Mouse (Mus musculus) embryo, embryonic 9.5 days (tissue): ENCODE measurements at regions not wholly inside any gene's neighbourhood (a gene's known extent, or its start where the extent isn't known, plus 50 kb on each side); places are given as distances from the start of the nearest gene placed in this dataset.
"Not testable (repeated sequence)": the region's sequence is repeated elsewhere in the genome, so short reads cannot be mapped to it uniquely, and the experiment has no call there.

Source experiments
- DNase-seq: peaks from one replicate; pipeline ENCODE4 v3.0.0-alpha.2; 2017; ENCODE audit errors: extremely low spot score

DNA sequence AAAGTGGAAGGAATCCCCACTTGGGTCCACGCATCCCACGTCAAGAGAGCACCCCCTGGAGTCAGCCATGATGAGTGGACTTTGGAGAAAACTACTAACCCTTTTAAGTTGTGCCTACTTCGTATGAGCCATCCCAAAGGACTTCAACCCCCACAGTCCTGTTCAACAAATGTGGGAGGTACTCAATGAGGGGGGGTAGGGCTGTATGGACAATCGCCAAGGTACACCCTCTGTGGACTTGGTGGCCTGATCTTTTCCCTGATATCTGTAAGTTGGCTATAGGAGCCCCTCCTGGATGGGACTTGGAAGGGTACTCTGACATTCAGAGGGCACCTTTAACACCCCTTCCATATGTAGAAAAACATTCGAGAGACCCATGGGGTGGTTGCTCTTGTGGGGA is 256.5 kb upstream of the Olfr161 start:
- DNase-seq, result not testable (repeated sequence)

DNA sequence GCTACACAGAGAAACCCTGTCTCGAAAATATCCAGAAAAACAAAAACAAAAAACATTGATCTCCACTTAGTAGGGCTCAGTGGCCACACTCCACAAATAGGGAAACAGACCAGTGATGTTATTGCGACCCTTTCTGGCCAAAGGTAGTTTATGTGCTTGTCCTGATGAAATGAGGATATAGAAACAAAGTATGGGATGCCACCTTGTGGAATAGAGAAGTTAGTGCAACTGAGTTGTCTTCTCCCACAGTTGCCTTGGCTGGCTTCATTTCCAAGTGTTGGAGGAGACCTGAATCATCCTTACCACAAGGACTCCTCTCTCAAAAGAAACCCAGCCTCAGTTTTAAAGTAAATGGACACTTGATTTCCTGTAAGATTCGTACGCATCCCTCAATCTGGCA is 247.5 kb upstream of the Olfr161 start:
- not testable (repeated sequence) for DNase-seq

DNA sequence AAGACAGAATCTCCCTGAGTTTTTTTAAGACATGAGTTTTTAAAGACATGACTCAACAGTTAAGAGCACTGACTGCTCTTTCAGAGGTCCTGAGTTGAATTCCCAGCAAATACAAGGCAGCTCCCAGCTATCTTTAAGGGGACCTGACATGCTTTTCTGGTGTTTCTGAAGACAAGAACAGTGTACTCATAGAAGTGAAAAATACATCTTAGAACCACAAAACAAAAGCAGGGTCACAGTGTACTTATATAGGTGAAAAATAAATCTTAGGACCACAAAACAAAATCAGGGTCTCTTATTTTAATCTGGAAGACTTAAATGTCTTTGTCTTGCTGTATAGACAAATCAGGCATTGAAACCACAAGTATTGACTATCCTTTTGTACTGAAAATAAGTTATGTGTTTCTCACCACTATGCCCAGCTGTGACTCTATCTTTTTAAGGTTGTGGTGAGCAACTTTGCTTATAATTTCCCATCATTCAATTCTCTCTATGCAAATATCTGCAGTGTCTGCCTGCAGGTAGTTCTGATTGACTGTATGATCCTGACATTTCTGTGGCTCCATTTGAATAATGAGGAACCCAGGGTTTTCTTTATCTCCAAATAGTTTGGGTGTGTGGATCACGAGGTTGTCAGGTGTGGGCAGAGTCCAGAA is 246.0 kb upstream of the Olfr161 start:
- not testable (repeated sequence) for DNase-seq

DNA sequence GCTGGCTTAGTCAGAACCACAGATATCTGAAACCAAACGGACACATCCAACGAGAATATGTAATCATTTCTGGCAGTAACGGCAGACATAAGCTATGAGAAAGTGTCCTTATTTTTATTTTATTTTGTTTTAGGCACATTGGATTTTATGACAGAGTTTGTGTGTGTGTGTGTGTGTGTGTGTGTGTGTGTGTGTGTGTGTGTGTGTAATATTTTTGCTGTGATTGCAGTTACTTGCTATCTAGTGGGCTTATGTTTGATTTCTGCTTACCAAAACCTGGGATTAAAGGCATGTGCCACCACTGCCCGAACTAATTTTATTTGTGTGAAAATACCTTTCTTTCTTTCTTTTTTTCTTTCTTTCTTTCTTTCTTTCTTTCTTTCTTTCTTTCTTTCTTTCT is 241.5 kb upstream of the Olfr161 start:
- DNase-seq, result not testable (repeated sequence)

DNA sequence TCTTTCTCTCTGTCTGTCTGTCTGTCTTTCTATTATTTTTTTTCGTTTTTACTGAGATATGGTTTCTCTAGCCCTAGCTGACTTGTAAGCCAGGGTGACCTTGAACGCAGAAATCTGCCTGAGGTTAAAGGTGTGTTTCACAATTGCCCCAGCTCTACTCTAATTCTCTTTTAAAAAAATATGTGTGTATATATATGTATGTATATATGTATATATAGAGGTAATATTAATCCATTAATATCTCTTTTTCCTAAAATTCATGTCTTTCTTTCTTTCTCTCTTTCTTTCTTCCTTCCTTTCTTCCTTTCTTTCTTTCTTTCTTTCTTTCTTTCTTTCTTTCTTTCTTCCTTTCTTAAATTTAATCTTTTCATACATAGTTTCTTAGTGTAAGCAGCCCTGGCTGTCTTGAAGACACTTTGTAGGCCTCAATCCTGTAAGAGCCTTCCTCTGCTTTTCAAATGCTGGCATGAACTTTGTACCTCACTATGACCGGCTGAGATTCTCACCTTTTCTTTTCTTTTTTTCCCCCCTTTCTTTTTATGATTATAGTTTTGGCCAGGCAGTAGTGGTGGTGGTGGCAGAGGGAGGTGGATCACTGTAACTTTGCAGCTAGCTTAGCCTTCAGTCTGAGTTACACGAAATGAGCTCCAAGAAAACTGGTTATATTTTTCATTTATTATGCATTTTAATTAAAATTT is 240.8 kb upstream of the Olfr161 start:
- not testable (repeated sequence) for DNase-seq

DNA sequence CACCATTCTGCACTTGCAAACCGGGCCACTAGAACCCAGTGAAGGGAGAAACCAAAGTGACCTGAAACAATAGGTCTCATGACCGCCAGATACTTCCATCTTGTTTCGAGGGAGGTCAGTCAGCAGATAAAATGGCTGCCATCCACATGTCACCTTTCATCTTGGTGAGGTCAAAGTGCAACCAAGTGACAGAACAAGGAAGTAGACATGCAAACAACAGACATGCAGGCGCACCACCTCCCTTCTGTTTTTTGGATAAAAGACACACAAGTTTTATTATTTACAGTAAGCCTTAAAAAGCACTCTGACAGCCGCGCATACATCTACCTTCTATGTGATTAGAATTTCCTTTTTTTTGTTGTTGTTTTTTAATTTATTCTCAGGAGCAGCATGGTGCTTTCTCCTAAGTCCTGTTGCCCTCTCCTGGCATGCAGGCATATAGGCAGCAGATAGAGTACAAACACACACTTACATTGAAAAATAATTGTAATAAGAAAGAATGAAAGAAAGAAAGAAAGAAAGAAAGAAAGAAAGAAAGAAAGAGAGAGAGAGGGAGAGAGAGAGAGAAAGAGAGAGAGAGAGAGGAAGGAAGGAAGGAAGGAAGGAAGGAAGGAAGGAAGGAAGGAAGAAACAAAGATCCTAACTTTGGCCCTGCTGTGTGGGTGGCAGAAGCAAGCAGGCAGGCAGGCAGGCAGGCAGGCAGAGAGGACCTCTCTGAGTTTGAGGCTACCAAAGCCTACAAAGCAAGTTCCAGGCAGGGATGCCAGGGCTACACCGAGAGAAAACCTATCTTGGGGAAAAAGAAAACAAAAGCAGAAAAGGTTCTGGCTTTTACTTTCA is 240.0 kb upstream of the Olfr161 start:
- peak; percentile 55 for DNase-seq

DNA sequence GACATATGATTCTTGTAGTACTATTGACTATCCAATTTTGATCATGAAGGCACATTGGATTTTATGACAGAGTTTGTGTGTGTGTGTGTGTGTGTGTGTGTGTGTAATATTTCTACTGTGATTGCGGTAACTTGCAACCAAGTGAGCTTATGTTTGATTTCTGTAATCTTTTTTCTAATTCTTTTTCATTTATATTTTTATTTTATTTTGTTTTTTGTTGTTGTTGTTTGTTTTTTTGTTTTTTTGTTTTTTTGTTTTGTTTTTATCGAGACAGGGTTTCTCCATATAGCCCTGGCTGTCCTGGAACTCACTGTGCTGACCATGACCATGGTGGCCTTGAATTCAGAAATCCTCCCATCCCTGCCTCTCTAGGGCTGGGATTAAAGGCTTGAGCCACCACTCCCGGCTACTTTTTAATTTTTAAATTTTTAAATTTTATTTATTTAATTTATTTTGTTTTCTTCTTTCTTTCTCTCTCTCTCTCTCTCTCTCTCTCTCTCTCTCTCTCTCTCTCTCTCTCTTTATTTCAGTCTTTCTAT is 239.3 kb upstream of the Olfr161 start:
- DNase-seq, result not testable (repeated sequence)
